Mouse (Mus musculus): Measurements from ENCODE around the gene Ttc7b.

DNA sequence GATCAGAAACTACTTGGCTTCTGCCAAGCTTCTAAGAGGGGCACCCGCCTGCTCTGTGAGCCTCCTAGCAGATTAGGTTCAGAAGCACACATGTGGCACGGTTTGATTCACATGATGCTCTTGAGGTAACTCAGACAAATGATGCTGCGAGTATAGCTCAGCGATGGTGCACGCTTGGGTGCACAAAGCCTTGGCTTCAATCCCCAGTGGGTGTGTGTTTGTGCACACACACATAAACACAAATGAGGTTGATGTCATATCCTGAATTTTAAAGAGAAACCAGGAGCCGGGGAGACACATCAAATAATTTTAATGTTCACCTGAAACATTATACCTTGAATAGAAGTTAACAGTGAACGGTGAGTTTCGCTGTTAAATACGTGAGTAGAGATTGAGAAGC, 6.6 kb upstream of the Ttc7b start:
- TF ChIP-seq CTCF (IDR thresholded peaks at IDR 0.05; ENCODE audit: insufficient read depth, low read length) (no peak), POLR2A (IDR thresholded peaks at IDR 0.05; ENCODE audit: borderline replicate concordance, extremely low read depth, low read depth, low read length) (no peak)
